Mouse (Mus musculus) heart, embryonic 14.5 days (tissue): ENCODE measurements around the gene Sumo2. TPM values are rescaled to one million over a fixed set of nuclear protein-coding genes. Genes with fewer than 3 reads are reported as not detected.

ENCODE experiments used
- ATAC-seq: fragments of 200-750 bp; cut with Nextera tagmentation; 2 replicates; pipeline ENCODE4 v1.8.0; 2017; ENCODE audit warnings: low read depth, moderate TSS enrichment; ENCODE audit not compliant: insufficient number of reproducible peaks, insufficient read depth, low FRiP score
- H3K27ac ChIP-seq, 2 experiments: fragments of 200-500 bp in 1 of 2; fragments of 300-500 bp in 1 of 2; sonication (generic) in 1 of 2; replicated peaks in 1 of 2; 2 replicates each; pipeline ENCODE4 v1.5.1; 2012 to 2014; ENCODE audit warnings: low read depth in 2 of 2, low read length in 2 of 2, control low read depth in 1 of 2, mild to moderate bottlenecking in 1 of 2, mixed read lengths in 1 of 2; ENCODE audit not compliant: control insufficient read depth in 1 of 2, insufficient read depth in 1 of 2
- H3K27me3 ChIP-seq: fragments of 300-500 bp; sonication (generic); 2 replicates; pipeline ENCODE4 v1.6.1; 2014; ENCODE audit warnings: mild to moderate bottlenecking, low read length, control low read depth; ENCODE audit not compliant: control insufficient read depth, insufficient read depth
- H3K36me3 ChIP-seq: fragments of 300-500 bp; sonication (generic); 2 replicates; pipeline ENCODE4 v1.6.1; 2014; ENCODE audit warnings: mild to moderate bottlenecking, control low read depth, low read length, mixed read lengths; ENCODE audit not compliant: control insufficient read depth, insufficient read depth
- H3K4me1 ChIP-seq, 2 experiments: fragments of 200-500 bp in 1 of 2; fragments of 300-500 bp in 1 of 2; sonication (generic) in 1 of 2; 2 replicates each; pipeline ENCODE4 v1.6.1; 2012 to 2014; ENCODE audit warnings: low read length in 2 of 2, control low read depth in 1 of 2, mixed read lengths in 1 of 2; ENCODE audit not compliant: control insufficient read depth in 2 of 2, insufficient read depth in 2 of 2
- H3K4me2 ChIP-seq: fragments of 300-500 bp; sonication (generic); 2 replicates; pipeline ENCODE4 v1.6.1; 2014; ENCODE audit warnings: mild to moderate bottlenecking, low read length
- H3K4me3 ChIP-seq, 2 experiments: fragments of 200-500 bp in 1 of 2; fragments of 300-500 bp in 1 of 2; sonication (generic) in 1 of 2; 2 replicates each; pipeline ENCODE4 v1.5.1; 2012 to 2014; ENCODE audit warnings: low read length in 2 of 2, mild to moderate bottlenecking in 2 of 2, control low read depth in 1 of 2, low read depth in 1 of 2, moderate library complexity in 1 of 2; ENCODE audit not compliant: control insufficient read depth in 1 of 2, insufficient read depth in 1 of 2
- H3K9ac ChIP-seq: fragments of 300-500 bp; sonication (generic); 2 replicates; pipeline ENCODE4 v1.6.1; 2014; ENCODE audit warnings: mild to moderate bottlenecking, low read length
- H3K9me3 ChIP-seq: fragments of 300-500 bp; sonication (generic); 2 replicates; pipeline ENCODE4 v1.6.1; 2016; ENCODE audit warnings: low read length, control low read depth; ENCODE audit not compliant: control insufficient read depth
- WGBS: fragments of 180-500 bp; shearing (Covaris S2); extraction: QIAGEN DNeasy Blood & Tissue Kit; methylation state at CpG from one replicate; pipeline ENCODE4 v1.1.7; 2014; 5-methylcytosine and 5-hydroxymethylcytosine counted together
- polyA plus RNA-seq: library from polyadenylated mRNA; unstranded; fragments of >200 nt; fragmentation: Nextera tagmentation; extraction: Ambion mirVana; gene quantifications from 2 replicates; pipeline ENCODE4 v1.2.1, GENCODE M21; 2014

Sumo2 gene
- polyA plus RNA-seq, 1 experiment from 2014 or later = 636 TPM

DNA sequence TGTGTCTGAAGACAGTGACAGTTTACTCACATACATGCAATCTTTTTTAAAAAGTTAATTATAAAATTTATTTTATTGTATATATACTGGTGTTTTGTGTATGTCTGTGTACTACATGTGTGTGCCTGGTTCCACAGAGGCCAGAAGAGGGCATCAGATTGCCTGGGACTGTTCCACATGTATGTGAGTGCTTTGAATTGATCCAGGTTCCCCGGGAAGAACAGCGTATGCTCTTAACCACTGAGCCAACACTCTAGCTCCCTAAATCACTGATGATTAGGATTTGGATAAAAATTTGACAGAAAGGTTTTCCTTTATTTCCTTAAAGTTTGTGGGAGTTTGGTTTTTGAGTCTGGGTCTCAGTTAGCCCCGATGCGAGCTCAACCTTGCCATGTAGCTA lies 27.3 kb upstream of the Sumo2 start:
- 44% methylated on average over 4 of the region's 4 CpGs for WGBS

DNA sequence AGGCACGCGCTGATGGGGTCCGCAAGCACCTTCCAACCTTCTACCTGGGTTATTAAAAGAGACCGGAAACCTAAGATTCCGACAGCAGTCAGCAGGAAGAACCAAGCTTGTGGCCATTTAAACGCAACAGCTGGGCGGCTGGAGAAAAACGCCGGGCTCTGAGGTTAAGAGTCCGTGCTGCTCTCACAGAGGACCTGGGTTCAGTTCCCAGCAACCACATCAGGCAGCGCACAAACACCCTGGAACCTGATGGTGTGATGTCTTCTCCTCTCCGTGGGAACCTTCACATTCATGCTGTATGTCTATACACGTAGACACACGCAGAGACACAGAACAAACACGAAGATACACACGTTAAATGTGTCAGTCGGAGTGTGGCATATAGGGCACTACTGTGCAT lies 19.6 kb upstream of the Sumo2 start:
- Histone ChIP-seq H3K4me1 (no peaks in the 10 kb centered on the region), H3K27me3 (no peaks in the 10 kb centered on the region)
- WGBS = 74% methylated on average over 17 of the region's 17 CpGs

More for the DNA sequence above, 27.3 kb upstream of the Sumo2 start:
- no peaks in the 10 kb centered on the region for H3K9me3 ChIP-seq
- ATAC-seq = no peak
- peak overlapping the region; percentile 84 for H3K9ac ChIP-seq
- H3K27me3 ChIP-seq = no peaks in the 10 kb centered on the region
- H3K36me3 ChIP-seq = peaks cover 27% of the 10 kb centered on the region
- H3K4me3 ChIP-seq = peak overlapping the region; percentile 69 to 71; a peak in 3 of 4 replicates
- H3K4me2 ChIP-seq = peak overlapping the region; percentile 86
- H3K27ac ChIP-seq = peak overlapping the region in 1 of 2 experiments; percentile 81; a peak in 1 of 4 replicates
- peaks cover 3 to 15% of the 10 kb centered on the region in 2 experiments; a peak in 3 of 4 replicates for H3K4me1 ChIP-seq

DNA sequence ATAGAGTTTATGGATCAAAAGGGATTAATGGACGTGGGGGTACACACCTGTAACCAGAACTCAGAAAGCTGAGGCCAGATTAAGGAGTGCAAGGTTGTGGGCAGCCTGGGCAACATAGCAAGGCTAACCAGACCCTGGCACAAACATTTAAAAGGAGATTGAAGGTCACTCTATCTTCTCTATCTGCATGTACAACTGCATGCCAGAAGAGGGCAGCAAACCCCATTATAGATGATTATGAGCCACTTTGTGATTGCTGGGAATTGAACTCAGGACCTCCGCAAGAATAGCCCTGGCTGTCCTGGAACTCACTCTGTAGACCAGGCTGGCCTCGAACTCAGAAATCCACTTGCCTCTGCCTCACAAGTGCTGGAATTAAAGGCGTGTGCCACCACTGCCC lies 16.7 kb upstream of the Sumo2 start:
- no peak overlapping the region for H3K9ac ChIP-seq

More for the DNA sequence above, 19.6 kb upstream of the Sumo2 start:
- H3K9ac ChIP-seq = no peak overlapping the region
- H3K36me3 ChIP-seq = no peaks in the 10 kb centered on the region
- H3K27ac ChIP-seq = no peak overlapping the region
- ATAC-seq = no peak
- H3K4me2 ChIP-seq = no peak overlapping the region
- H3K9me3 ChIP-seq = no peaks in the 10 kb centered on the region
- H3K4me3 ChIP-seq = no peak overlapping the region

DNA sequence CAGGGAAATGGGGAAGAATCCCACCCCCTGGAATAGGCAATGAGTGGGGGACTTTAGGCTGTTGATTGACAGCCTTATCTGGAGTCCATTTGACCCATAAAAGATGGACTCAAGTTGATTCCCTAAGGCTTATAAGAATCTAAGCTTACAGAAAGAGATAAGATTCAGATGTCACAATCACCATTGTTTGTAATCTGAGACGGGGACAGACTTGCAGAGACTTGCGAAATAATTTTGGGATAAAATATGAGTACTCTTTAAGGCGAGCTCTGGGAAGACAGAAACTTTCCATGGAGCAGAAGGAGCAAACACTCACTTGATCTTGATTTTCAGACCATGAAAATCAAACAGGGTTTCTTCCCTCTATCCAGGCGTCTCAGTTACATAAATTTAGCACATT lies 7.5 kb upstream of the Sumo2 start:
- WGBS = 65% methylated on average over 4 of the region's 4 CpGs
- H3K4me1 ChIP-seq = no peaks in the 10 kb centered on the region

More for the DNA sequence above, 16.7 kb upstream of the Sumo2 start:
- ATAC-seq = no peak
- no peaks in the 10 kb centered on the region for H3K27me3 ChIP-seq
- H3K27ac ChIP-seq = no peak overlapping the region
- no peak overlapping the region for H3K4me2 ChIP-seq
- H3K9me3 ChIP-seq = no peaks in the 10 kb centered on the region; the same call in 1 of the 2 replicates
- no peaks in the 10 kb centered on the region for H3K4me1 ChIP-seq
- no peaks in the 10 kb centered on the region for H3K36me3 ChIP-seq
- H3K4me3 ChIP-seq = no peak overlapping the region
- 54% methylated on average over 4 of the region's 4 CpGs for WGBS

DNA sequence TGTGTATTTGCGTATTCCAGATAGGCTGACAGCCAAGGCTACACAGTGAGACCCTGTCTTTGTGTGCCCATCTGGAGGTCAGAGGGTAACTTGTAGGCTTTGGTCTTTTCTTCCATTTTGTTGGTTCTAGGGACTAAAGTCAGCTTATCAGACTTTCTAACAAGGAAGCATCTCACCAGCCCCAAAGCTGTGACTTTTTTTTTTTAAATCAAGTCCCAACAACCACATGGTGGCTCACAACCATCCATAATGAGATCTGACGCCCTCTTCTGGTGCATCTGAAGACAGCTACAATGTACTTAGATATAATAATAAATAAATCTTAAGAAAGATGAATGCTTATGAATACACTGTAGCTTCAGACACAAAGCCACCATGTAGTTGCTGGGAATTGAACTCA lies 2.0 kb upstream of the Sumo2 start:
- H3K36me3 ChIP-seq = peaks cover 11% of the 10 kb centered on the region
- no peak for ATAC-seq
- H3K9me3 ChIP-seq = no peaks in the 10 kb centered on the region
- no peak overlapping the region for H3K4me3 ChIP-seq
- 60% methylated on average over 2 of the region's 2 CpGs for WGBS
- no peak overlapping the region for H3K9ac ChIP-seq
- H3K27ac ChIP-seq = no peak overlapping the region
- H3K27me3 ChIP-seq = no peaks in the 10 kb centered on the region
- peaks cover 3 to 11% of the 10 kb centered on the region in 2 experiments; a peak in 2 of 4 replicates for H3K4me1 ChIP-seq
- no peak overlapping the region for H3K4me2 ChIP-seq

More for the DNA sequence above, 7.5 kb upstream of the Sumo2 start:
- no peak overlapping the region for H3K27ac ChIP-seq
- no peaks in the 10 kb centered on the region for H3K9me3 ChIP-seq
- H3K4me3 ChIP-seq = no peak overlapping the region
- no peak for ATAC-seq
- no peak overlapping the region for H3K4me2 ChIP-seq
- no peaks in the 10 kb centered on the region for H3K36me3 ChIP-seq
- H3K9ac ChIP-seq = no peak overlapping the region
- H3K27me3 ChIP-seq = no peaks in the 10 kb centered on the region

DNA sequence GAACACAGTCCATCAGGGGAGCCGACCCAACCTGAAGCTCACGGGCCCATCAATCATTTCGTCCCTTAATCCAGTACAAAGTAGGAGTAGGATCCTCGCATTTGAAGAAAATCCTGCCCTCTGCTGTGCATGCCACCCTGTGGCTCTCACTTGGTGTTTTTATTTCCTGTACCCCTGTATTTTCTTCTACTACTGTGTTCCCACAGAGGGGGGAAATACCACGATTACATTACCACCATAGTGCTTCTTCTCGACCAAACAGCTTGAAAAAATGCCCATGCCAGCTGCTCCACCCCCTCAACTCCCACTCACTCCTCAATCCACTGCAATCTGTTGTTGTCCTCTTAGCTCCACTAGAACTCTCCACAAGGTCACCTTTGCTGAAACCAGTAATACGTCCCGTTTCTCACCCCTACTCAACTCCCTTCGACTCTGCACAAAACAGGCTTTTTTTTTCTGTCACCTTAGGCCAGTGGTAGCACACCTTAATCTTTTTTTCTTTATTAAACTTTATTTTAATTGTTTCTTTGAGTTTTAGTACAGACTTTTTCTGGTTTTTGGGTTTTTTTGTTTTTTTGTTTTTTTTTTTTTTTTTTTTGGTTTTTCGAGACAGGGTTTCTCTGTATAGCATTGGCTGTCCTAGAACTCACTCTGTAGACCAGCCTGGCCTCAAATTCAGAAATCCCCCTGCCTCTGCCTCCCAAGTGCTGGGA lies 936 bp upstream of the Sumo2 start:
- Histone ChIP-seq H3K27me3 (no peaks in the 10 kb centered on the region), H3K9me3 (no peaks in the 10 kb centered on the region), H3K4me2 (peak overlapping the region; percentile 90), H3K9ac (no peak overlapping the region), H3K27ac (peak overlapping the region; percentile 96 to 100), H3K4me1 (peaks cover 3 to 11% of the 10 kb centered on the region in 2 experiments; a peak in 2 of 4 replicates), H3K4me3 (peak overlapping the region; percentile 30 to 96; a peak in 2 of 4 replicates), H3K36me3 (peaks cover 22% of the 10 kb centered on the region)
- ATAC-seq = no peak
- 83% methylated on average over 10 of the region's 10 CpGs for WGBS

DNA sequence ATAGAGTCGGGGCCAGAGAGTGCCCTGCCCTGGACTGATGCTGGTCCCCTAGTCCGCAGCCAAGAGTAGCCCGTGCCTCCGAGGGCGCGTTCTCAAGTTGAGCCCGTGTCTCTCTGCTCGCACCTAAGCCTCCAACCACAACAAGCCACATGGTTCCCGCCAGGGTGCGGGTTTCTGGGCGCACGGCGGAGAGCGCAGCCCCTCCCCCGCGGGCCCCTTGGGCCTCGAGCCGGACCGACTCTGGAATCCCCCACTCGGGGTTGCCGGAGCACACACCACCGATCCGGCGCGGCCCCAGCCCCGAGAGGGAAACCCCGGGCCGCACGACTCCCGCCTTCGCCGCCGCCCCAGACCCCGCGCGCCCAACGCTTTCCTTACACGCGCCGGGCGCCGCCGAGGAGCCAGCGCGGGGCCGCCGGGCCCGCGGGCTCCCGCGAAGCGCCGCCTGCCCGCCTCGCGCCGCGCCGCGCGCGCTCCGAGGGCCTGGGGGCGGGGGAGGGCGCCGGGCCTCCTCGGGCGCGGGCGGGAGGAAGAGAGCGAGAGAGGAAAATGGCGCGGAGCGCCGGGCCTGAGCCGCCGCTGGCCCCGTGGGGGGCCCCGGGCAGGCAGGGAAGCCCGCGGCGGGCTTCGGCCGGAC lies 557 bp downstream of the Sumo2 start:
- Histone ChIP-seq H3K36me3 (peaks cover 33% of the 10 kb centered on the region), H3K4me2 (peak overlapping the region; percentile 90), H3K9me3 (no peaks in the 10 kb centered on the region), H3K4me3 (peak overlapping the region; percentile 64 to 96), H3K27ac (peak overlapping the region; percentile 97 to 100), H3K4me1 (peaks cover 3 to 11% of the 10 kb centered on the region in 2 experiments; a peak in 2 of 4 replicates), H3K27me3 (no peaks in the 10 kb centered on the region), H3K9ac (peak overlapping the region; percentile 98)
- under 1% methylated on average over 59 of the region's 84 CpGs for WGBS
- peak; percentile 66 for ATAC-seq
